Mouse (Mus musculus): ENCODE results near the gene Plekha8.

- TF ChIP-seq CTCF (IDR thresholded peaks at IDR 0.05; ENCODE audit: control insufficient read depth, insufficient read depth, insufficient replicate concordance, low read depth, low read length), result no peak
- TF ChIP-seq POLR2A (IDR thresholded peaks at IDR 0.05; ENCODE audit: control insufficient read depth, low read depth, low read length), result no peak
Measured at GRCm38 (mm10) chr6:54689686-54690085, 94.8 kb downstream of the Plekha8 start.
